In genomic region chr13:45608593-45608992, GRCm38 (mm10) we compare ENCODE assay signal across 18 mouse cellular contexts.
DNase-seq lines count a peak whose midpoint lies in the region; ATAC-seq and TF ChIP-seq lines count a peak whose summit lies in the region.
"Had no signal": no experiment of that assay in that cellular context is flagged by ENCODE, and none has a peak within 500 bp of the region (broad histone marks: within the 10 kb centered on the region; RNA-seq: fewer than 3 reads in every experiment).

No protein-coding gene starts in this region.

- no peak overlapping the region for H3K4me3 ChIP-seq in intestine, postnatal 0 days (ENCODE audit: low read depth, low read length)
- H3K4me3 ChIP-seq in intestine, embryonic 16.5 days (ENCODE audit: low read length): no peak overlapping the region
- no peak overlapping the region for H3K4me3 ChIP-seq in midbrain, postnatal 0 days (ENCODE audit: low read depth, low read length)
- H3K4me3 ChIP-seq in midbrain, embryonic 10.5 days: no peak overlapping the region
- H3K4me3 ChIP-seq: embryonic facial prominence, embryonic 15.5 days; forebrain, embryonic 10.5 days; heart, embryonic 13.5 days; midbrain, embryonic 13.5 days; myocyte; stomach, embryonic 15.5 days had no signal

- intact Hi-C loops in left cerebral cortex, postnatal 25 days (cut with DNase I): no loop called here

- DNase-seq in midbrain, postnatal 0 days (ENCODE audit: low spot score): peak; percentile 26
- DNase-seq in midbrain, embryonic 10.5 days (ENCODE audit: low spot score): no peak
- DNase-seq in R1 (ENCODE audit: low read depth, low spot score): peak; percentile 58
- no peak for DNase-seq in embryo, embryonic 10.5 days (ENCODE audit: low spot score)
- DNase-seq in left cerebral cortex, postnatal 25 days (ENCODE audit: low spot score in 2 of 2): no peak
- DNase-seq: cerebellum, adult 9-11 months; embryo, embryonic 11 days; kidney, postnatal 10 days; lung, embryonic 14.5 days; spleen, adult 18-20 months had no signal

- no peak overlapping the region for H3K4me2 ChIP-seq in intestine, postnatal 0 days (replicated peaks; ENCODE audit: low read depth)
- no peak overlapping the region for H3K4me2 ChIP-seq in intestine, embryonic 16.5 days (ENCODE audit: low read depth, low read length)
- no peak overlapping the region for H3K4me2 ChIP-seq in midbrain, postnatal 0 days (ENCODE audit: low read depth, low read length, poor library complexity, severe bottlenecking)
- H3K4me2 ChIP-seq: embryonic facial prominence, embryonic 15.5 days; heart, embryonic 13.5 days; lung, embryonic 14.5 days; midbrain, embryonic 13.5 days; stomach, embryonic 15.5 days had no signal

- WGBS in intestine, postnatal 0 days: 95% methylated on average over 5 of the region's 5 CpGs
- 93% methylated on average over 5 of the region's 5 CpGs for WGBS in intestine, embryonic 16.5 days
- WGBS in midbrain, postnatal 0 days: 90% methylated on average over 5 of the region's 5 CpGs
- WGBS in midbrain, embryonic 10.5 days: 96% methylated on average over 5 of the region's 5 CpGs

- no peaks in the 10 kb centered on the region for H3K4me1 ChIP-seq in intestine, postnatal 0 days (replicated peaks; ENCODE audit: control insufficient read depth, insufficient read depth, low read length)
- no peaks in the 10 kb centered on the region for H3K4me1 ChIP-seq in intestine, embryonic 16.5 days (ENCODE audit: control insufficient read depth, insufficient read depth, low read length)
- H3K4me1 ChIP-seq in midbrain, postnatal 0 days (ENCODE audit: insufficient read depth, low read length): no peaks in the 10 kb centered on the region
- H3K4me1 ChIP-seq in midbrain, embryonic 10.5 days: no peaks in the 10 kb centered on the region
- H3K4me1 ChIP-seq: embryonic facial prominence, embryonic 15.5 days; heart, embryonic 13.5 days; stomach, embryonic 15.5 days had no signal

- no peak overlapping the region for H3K9ac ChIP-seq in intestine, postnatal 0 days (ENCODE audit: low read depth, low read length)
- no peak overlapping the region for H3K9ac ChIP-seq in intestine, embryonic 16.5 days (ENCODE audit: low read depth, low read length)
- no peak overlapping the region for H3K9ac ChIP-seq in midbrain, postnatal 0 days (replicated peaks; ENCODE audit: low read length, poor library complexity, severe bottlenecking)
- H3K9ac ChIP-seq: embryonic facial prominence, embryonic 15.5 days; heart, embryonic 13.5 days; lung, embryonic 14.5 days; midbrain, embryonic 13.5 days; stomach, embryonic 15.5 days had no signal

- no peaks in the 10 kb centered on the region for H3K9me3 ChIP-seq in intestine, postnatal 0 days (ENCODE audit: control insufficient read depth)
- H3K9me3 ChIP-seq in intestine, embryonic 16.5 days (ENCODE audit: control insufficient read depth, low read length): no peaks in the 10 kb centered on the region
- no peaks in the 10 kb centered on the region for H3K9me3 ChIP-seq in midbrain, postnatal 0 days (ENCODE audit: low read length)
- H3K9me3 ChIP-seq in midbrain, embryonic 10.5 days (replicated peaks): 0 out of 2 replicates have a peak, but pooled peaks cover 6% of the 10 kb centered on the region
- H3K9me3 ChIP-seq: embryonic facial prominence, embryonic 15.5 days; stomach, embryonic 15.5 days had no signal

- no peak for ATAC-seq in intestine, postnatal 0 days
- ATAC-seq in intestine, embryonic 16.5 days: no peak
- ATAC-seq in midbrain, postnatal 0 days (ENCODE audit: low FRiP score): no peak

- H3K27me3 ChIP-seq in intestine, postnatal 0 days (replicated peaks; ENCODE audit: control insufficient read depth, insufficient read depth, low read length): no peaks in the 10 kb centered on the region
- H3K27me3 ChIP-seq in intestine, embryonic 16.5 days (replicated peaks; ENCODE audit: control insufficient read depth, insufficient read depth, low read length): no peaks in the 10 kb centered on the region
- no peaks in the 10 kb centered on the region for H3K27me3 ChIP-seq in midbrain, postnatal 0 days (ENCODE audit: insufficient read depth, low read length)
- H3K27me3 ChIP-seq in midbrain, embryonic 10.5 days (ENCODE audit: low read depth, poor library complexity, severe bottlenecking): no peaks in the 10 kb centered on the region
- H3K27me3 ChIP-seq: embryonic facial prominence, embryonic 15.5 days; heart, embryonic 13.5 days; midbrain, embryonic 13.5 days; stomach, embryonic 15.5 days had no signal

- H3K36me3 ChIP-seq in intestine, postnatal 0 days (ENCODE audit: control insufficient read depth, insufficient read depth): no peaks in the 10 kb centered on the region
- no peaks in the 10 kb centered on the region for H3K36me3 ChIP-seq in intestine, embryonic 16.5 days (ENCODE audit: control insufficient read depth, insufficient read depth, low read length)
- H3K36me3 ChIP-seq in midbrain, postnatal 0 days (ENCODE audit: insufficient read depth, low read length): no peaks in the 10 kb centered on the region
- no peaks in the 10 kb centered on the region for H3K36me3 ChIP-seq in midbrain, embryonic 10.5 days
- H3K36me3 ChIP-seq: embryonic facial prominence, embryonic 15.5 days; forebrain, embryonic 10.5 days; midbrain, embryonic 13.5 days; stomach, embryonic 15.5 days had no signal

- H3K27ac ChIP-seq in intestine, postnatal 0 days (ENCODE audit: low read depth, low read length): no peak overlapping the region
- H3K27ac ChIP-seq in intestine, embryonic 16.5 days (ENCODE audit: low read length): no peak overlapping the region
- H3K27ac ChIP-seq in midbrain, postnatal 0 days (ENCODE audit: low read depth, low read length): no peak overlapping the region
- H3K27ac ChIP-seq in midbrain, embryonic 10.5 days (replicated peaks): no peak overlapping the region
- H3K27ac ChIP-seq: embryonic facial prominence, embryonic 15.5 days; forebrain, embryonic 10.5 days; heart, embryonic 13.5 days; midbrain, embryonic 13.5 days; stomach, embryonic 15.5 days had no signal

- peak; percentile 34; the same call in 1 of the 2 replicates for TF ChIP-seq CTCF in intestine, postnatal 0 days (IDR thresholded peaks at IDR 0.05; ENCODE audit: low read depth)
- TF ChIP-seq CTCF in midbrain, postnatal 0 days (IDR thresholded peaks at IDR 0.05): peak; percentile 46

Comparison
In these comparisons a context has a peak if more than half of its experiments do, and no peak if none do; other contexts are left out.
1. DNase-seq: peak in midbrain, postnatal 0 days (single experiment) and R1 (single experiment); none in midbrain, embryonic 10.5 days (single experiment), embryo, embryonic 10.5 days (single experiment) and left cerebral cortex, postnatal 25 days (0 of 2).